Mouse (Mus musculus): ENCODE measurements around the gene 0610030E20Rik. TPM values are rescaled to one million over a fixed set of nuclear protein-coding genes. Genes with fewer than 3 reads are reported as not detected.

Gene 0610030E20Rik
- polyA plus RNA-seq, 1 experiment from 2014 or later = 22.5 TPM

DNA sequence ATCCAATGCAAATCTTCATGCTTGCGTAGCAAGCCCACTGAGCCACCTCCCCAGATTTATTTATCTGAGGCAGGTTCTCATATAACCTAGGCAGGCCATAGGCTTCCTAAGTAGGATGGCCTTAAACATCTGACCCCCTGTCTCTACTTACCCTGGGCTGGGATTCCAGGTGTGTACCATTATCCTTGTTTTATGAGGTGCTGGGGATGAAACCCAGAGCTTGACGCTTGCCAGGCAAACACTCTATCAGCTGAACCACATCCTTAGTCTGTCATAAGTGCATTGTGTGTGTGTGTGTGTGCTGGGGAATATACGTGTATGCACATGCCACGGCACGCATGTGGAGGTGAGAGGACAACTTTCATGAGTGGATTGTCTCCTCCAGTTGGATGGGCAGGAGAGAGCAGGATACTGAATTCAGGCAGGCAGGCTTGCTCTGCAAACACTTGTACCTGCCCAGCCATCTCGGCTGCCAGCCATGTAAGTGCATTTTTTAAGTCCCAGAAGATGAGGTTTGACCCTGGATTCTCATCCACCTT is 41.7 kb downstream of the 0610030E20Rik start:
- no peak overlapping the region for H3K9ac ChIP-seq (replicated peaks)
- ATAC-seq (replicated peaks) = no peak
- WGBS = 95% methylated on average over 6 of the region's 6 CpGs

DNA sequence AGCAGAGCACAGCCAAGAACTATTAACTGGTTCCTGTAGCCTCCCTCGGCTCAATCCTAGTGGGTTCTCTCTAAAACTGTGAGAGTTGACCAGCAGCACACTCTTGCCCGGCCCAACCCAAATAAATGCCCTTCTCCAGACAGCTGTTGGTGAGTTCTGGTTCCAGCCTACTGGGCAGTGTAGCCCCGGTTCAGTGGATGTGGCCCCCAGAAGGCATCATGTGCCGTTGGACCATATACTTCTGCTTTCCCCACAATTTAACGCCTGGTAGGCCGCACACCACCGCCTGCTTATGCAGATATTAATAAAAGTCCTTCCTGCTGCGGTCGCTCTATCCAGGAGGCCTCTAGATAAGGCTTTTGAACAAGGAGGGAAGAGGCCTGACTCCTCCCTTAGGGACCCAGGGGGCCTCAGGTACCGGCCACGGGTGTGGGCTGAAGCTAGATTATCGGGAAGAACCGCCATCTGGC is 42.4 kb downstream of the 0610030E20Rik start:
- H3K9ac ChIP-seq (replicated peaks) = peak overlapping the region; percentile 27
- peaks cover 13% of the 10 kb centered on the region for H3K4me1 ChIP-seq
- no peaks in the 10 kb centered on the region for H3K36me3 ChIP-seq
- H3K9me3 ChIP-seq = no peaks in the 10 kb centered on the region
- 0 out of 2 replicates have a peak, but pooled peaks have one; percentile 11 for ATAC-seq (replicated peaks)
- no peaks in the 10 kb centered on the region for H3K27me3 ChIP-seq
- peak overlapping the region; percentile 55 for H3K4me2 ChIP-seq (replicated peaks)
- H3K4me3 ChIP-seq = peak overlapping the region; percentile 29
- 35% methylated on average over 13 of the region's 13 CpGs for WGBS
- no peak overlapping the region for H3K27ac ChIP-seq (replicated peaks)

More for the DNA sequence above, 41.7 kb downstream of the 0610030E20Rik start:
- H3K36me3 ChIP-seq = no peaks in the 10 kb centered on the region
- H3K27me3 ChIP-seq = no peaks in the 10 kb centered on the region
- H3K4me3 ChIP-seq = no peak overlapping the region
- H3K9me3 ChIP-seq = no peaks in the 10 kb centered on the region
- H3K4me1 ChIP-seq = peaks cover 13% of the 10 kb centered on the region
- H3K4me2 ChIP-seq (replicated peaks) = no peak overlapping the region
- no peak overlapping the region for H3K27ac ChIP-seq (replicated peaks)

DNA sequence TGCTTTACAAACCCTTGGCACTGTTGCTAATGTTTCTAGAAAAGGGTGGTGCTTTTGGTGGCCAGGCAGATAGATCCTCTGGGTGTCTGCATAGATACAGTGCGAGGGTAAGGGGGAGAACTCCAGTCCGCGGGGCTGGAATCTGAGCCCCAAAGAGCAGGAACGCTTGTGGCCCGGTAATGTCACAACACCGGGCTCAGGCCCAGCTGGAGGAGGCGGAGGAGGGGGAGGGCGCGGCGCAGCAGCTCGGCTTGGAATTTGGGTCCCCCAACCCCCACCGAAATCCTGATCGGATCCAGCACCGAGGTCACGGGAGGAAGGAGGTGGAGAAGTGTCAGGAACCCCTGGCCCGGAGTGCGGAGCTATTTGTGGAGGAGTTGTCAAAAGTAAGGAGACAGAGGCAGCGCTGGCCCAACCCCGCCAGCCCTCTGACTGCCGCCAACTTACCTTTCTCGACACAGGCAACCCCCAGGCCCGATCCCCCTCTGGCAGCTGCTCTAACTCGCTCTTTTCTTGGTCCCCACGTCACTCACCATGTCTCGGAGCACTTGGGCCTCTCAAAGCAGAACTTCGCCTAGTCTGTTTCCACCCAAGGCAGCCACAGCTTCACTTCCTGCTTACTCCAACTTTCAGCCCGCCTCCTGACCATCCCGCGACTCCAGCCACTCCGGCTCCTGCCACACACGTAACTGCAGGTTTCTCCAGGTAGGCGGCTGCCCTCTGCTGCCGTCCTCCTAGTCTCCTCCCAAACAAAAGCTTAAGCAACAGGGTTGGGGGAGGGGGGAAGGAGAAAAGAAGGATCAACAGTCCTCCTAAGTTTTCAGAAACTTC is 43.0 kb downstream of the 0610030E20Rik start, which contains the start of gene Vamp8:
Gene Vamp8 (minus strand): TSS at position 763 of the 831 bp plus-strand sequence.
- Histone ChIP-seq H3K27ac (replicated peaks) (no peak within 1 kb of the TSS), H3K36me3 (no peaks in the 10 kb centered on the region), H3K4me2 (replicated peaks) (peak within 1 kb of the TSS; percentile 55), H3K9me3 (no peaks in the 10 kb centered on the region), H3K27me3 (no peaks in the 10 kb centered on the region), H3K9ac (replicated peaks) (peak within 1 kb of the TSS; percentile 27), H3K4me3 (peak within 1 kb of the TSS; percentile 29), H3K4me1 (peaks cover 13% of the 10 kb centered on the region)
- peak; percentile 43; the same call in 1 of the 2 replicates for ATAC-seq (replicated peaks)
- WGBS = 1% methylated on average over 32 of the region's 33 CpGs

DNA sequence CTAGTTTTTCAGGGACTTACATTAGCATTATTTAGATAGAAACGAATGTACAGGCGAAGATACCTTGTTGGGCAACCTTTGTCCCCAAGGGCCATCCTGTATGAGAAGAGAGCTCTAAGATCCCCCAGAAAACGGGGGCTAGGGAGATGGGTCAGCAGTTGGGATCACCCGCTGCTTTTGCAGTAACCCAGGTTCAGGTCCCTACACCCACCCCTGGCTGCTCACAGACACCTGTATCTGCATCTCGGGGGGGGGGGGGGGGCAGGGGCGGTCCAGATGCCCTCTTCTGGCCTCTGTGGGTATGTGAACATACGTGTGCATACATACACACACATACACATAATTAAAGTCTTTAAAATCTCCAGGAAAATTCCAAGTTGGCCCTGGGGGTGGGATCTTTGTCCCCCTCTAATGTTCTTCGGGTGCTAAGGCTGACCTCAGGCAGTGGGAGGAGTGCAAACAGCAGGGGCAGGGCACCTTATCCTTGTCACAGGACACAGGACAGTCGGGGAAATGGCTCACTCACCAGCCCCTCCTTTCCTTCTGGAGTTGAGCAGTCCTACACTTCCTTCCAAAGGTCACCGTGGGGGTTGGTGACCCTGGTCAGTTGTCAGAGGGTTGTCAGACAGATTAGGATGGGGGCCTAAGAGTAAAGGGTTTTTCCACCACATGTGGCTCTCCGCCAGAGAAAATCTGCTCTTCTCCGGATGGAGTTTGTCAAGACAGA is 43.8 kb downstream of the 0610030E20Rik start:
- ATAC-seq (replicated peaks) = no peak
- WGBS = 25% methylated on average over 11 of the region's 12 CpGs
- no peaks in the 10 kb centered on the region for H3K36me3 ChIP-seq
- H3K9me3 ChIP-seq = no peaks in the 10 kb centered on the region
- H3K4me1 ChIP-seq = peaks cover 13% of the 10 kb centered on the region
- H3K4me2 ChIP-seq (replicated peaks) = peak overlapping the region; percentile 55
- no peaks in the 10 kb centered on the region for H3K27me3 ChIP-seq
- peak overlapping the region; percentile 29; the same call in 1 of the 2 replicates for H3K4me3 ChIP-seq
- no peak overlapping the region for H3K9ac ChIP-seq (replicated peaks)
- H3K27ac ChIP-seq (replicated peaks) = no peak overlapping the region

DNA sequence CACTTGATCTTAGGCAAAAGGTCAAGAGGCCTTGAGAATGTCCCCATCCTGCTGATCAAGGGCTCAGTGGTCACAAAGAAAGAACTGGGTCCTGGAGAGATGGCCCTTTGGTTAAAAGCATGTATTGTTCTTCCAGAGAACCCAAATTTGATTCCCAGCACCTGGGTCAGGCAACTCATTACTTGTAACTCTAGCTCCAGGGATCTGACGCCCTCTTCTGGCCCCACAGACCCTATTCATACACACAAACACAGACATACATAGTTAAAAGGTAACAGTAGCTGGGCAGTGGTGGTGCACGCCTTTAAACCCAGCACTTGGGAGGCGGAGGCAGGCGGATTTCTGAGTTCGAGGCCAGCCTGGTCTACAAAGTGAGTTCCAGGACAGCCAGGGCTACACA is 45.2 kb downstream of the 0610030E20Rik start:
- Histone ChIP-seq H3K9ac (replicated peaks) (no peak overlapping the region), H3K4me3 (no peak overlapping the region), H3K27ac (replicated peaks) (no peak overlapping the region), H3K36me3 (no peaks in the 10 kb centered on the region), H3K27me3 (no peaks in the 10 kb centered on the region), H3K9me3 (no peaks in the 10 kb centered on the region), H3K4me1 (peaks cover 13% of the 10 kb centered on the region), H3K4me2 (replicated peaks) (no peak overlapping the region)
- no peak for ATAC-seq (replicated peaks)
- WGBS = 84% methylated on average over 5 of the region's 5 CpGs

DNA sequence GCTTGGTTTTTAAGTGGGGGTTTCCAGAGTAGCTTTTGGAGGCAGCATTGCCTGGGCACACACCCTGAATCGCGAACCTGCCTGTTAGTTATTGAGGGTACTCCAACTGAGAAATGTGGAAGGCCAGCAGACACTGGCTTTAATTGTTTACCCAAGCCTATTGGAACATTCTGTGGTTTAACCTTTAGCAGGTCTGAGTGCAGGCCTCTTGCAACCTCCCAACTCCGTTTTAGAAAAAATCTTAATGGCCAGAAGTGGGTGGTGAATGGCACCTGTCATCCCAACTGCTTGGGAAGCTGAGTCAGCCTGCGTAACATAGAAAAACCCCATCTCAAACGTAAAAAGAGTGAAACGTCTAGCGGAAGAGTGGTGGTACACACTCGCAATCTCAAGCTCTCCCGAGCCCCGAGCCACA is 49.7 kb downstream of the 0610030E20Rik start:
- Histone ChIP-seq H3K36me3 (no peaks in the 10 kb centered on the region), H3K27ac (replicated peaks) (no peak overlapping the region), H3K9ac (replicated peaks) (no peak overlapping the region), H3K4me3 (no peak overlapping the region), H3K4me1 (no peaks in the 10 kb centered on the region), H3K27me3 (no peaks in the 10 kb centered on the region), H3K4me2 (replicated peaks) (no peak overlapping the region), H3K9me3 (no peaks in the 10 kb centered on the region)
- WGBS = 86% methylated on average over 10 of the region's 10 CpGs
- ATAC-seq (replicated peaks) = no peak

DNA sequence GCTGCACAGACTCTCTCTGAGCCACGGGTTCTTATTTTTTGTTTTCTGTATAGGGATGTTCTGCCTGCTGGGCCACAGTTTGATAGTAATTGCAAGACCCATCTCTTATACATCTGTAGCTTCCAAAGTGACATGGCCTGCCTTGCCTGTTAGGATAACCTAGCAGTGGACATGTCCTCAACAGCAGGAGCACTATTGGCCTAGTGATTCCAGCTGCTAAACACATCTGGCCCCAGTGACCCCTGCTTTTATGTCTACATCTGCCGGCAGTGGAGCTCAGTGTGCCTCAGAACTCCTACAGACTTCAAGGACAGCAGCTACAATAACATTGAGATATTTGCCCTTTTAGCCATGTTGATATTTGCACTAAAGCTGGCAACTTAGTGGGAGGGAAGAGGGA is 52.9 kb downstream of the 0610030E20Rik start:
- no peaks in the 10 kb centered on the region for H3K36me3 ChIP-seq
- no peaks in the 10 kb centered on the region for H3K27me3 ChIP-seq
- no peak overlapping the region for H3K4me3 ChIP-seq
- no peak overlapping the region for H3K9ac ChIP-seq (replicated peaks)
- H3K4me1 ChIP-seq = no peaks in the 10 kb centered on the region
- no peak overlapping the region for H3K27ac ChIP-seq (replicated peaks)
- H3K4me2 ChIP-seq (replicated peaks) = no peak overlapping the region
- no peaks in the 10 kb centered on the region for H3K9me3 ChIP-seq
- WGBS = 59% methylated on average over 2 of the region's 2 CpGs
- no peak for ATAC-seq (replicated peaks)

DNA sequence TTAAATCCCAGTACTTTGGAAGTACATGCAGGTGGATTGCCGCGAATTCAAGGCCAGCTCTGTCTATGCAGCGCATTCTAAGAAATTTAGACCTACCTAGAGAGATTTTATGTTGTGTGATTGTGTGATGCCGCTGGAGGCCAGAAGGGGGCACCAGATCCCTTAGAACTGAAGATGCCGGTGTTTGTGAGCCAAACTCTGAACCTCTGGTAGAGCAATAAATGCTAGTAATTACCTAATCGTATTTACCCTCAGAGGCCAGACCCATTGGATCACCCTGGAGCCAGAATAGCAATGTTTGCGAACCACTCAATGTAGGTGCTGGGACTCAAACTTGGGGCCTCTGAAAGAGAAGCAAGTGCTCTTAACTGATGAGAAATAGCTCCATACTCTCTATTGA is 54.8 kb downstream of the 0610030E20Rik start:
- Histone ChIP-seq H3K4me3 (no peak overlapping the region), H3K4me2 (replicated peaks) (no peak overlapping the region), H3K27me3 (no peaks in the 10 kb centered on the region), H3K27ac (replicated peaks) (no peak overlapping the region), H3K36me3 (no peaks in the 10 kb centered on the region), H3K4me1 (no peaks in the 10 kb centered on the region), H3K9ac (replicated peaks) (no peak overlapping the region), H3K9me3 (no peaks in the 10 kb centered on the region)
- WGBS = 22% methylated on average over 7 of the region's 7 CpGs
- no peak for ATAC-seq (replicated peaks)

Other genes starting within 250 kb of the 0610030E20Rik start
- gene St3gal5, start 249.7 kb upstream of the 0610030E20Rik start, polyA plus RNA-seq (2015; fragmentation: Nextera tagmentation; extraction: Ambion mirVana) = 49.0 and 50.9 TPM in 2 replicates
- 2.7 and 3.6 TPM in 2 replicates for gene Atoh8, start 111.7 kb upstream of the 0610030E20Rik start, polyA plus RNA-seq (2015; fragmentation: Nextera tagmentation; extraction: Ambion mirVana)
- gene Sftpb, start 42.7 kb upstream of the 0610030E20Rik start, polyA plus RNA-seq (2015; fragmentation: Nextera tagmentation; extraction: Ambion mirVana) = 0.15 TPM in 1 of 2 replicates, not detected in the other
- 52.9 and 53.4 TPM in 2 replicates for gene Usp39, start 2.1 kb upstream of the 0610030E20Rik start, polyA plus RNA-seq (2015; fragmentation: Nextera tagmentation; extraction: Ambion mirVana)
- gene Tmem150a, start 8.1 kb downstream of the 0610030E20Rik start, polyA plus RNA-seq (2015; fragmentation: Nextera tagmentation; extraction: Ambion mirVana) = 15.2 and 15.6 TPM in 2 replicates
- gene Rnf181, start 19.6 kb downstream of the 0610030E20Rik start, polyA plus RNA-seq (2015; fragmentation: Nextera tagmentation; extraction: Ambion mirVana) = 126 and 130 TPM in 2 replicates
- 8.9 and 9.4 TPM in 2 replicates for gene Vamp5, start 33.2 kb downstream of the 0610030E20Rik start, polyA plus RNA-seq (2015; fragmentation: Nextera tagmentation; extraction: Ambion mirVana)
- gene Vamp8, start 43.4 kb downstream of the 0610030E20Rik start, polyA plus RNA-seq (2015; fragmentation: Nextera tagmentation; extraction: Ambion mirVana) = 14.5 and 15.0 TPM in 2 replicates
- gene Ggcx, start 67.0 kb downstream of the 0610030E20Rik start, polyA plus RNA-seq (2015; fragmentation: Nextera tagmentation; extraction: Ambion mirVana) = 14.0 and 16.5 TPM in 2 replicates
- gene Mat2a, start 92.2 kb downstream of the 0610030E20Rik start, polyA plus RNA-seq (2015; fragmentation: Nextera tagmentation; extraction: Ambion mirVana) = 359 and 376 TPM in 2 replicates
- gene Sh2d6, start 174.4 kb downstream of the 0610030E20Rik start, polyA plus RNA-seq (2015; fragmentation: Nextera tagmentation; extraction: Ambion mirVana) = 0.37 and 0.55 TPM in 2 replicates
- gene Capg, start 197.1 kb downstream of the 0610030E20Rik start, polyA plus RNA-seq (2015; fragmentation: Nextera tagmentation; extraction: Ambion mirVana) = 3.5 and 4.8 TPM in 2 replicates

All from forebrain, embryonic 15.5 days (tissue).